Mouse (Mus musculus): ENCODE results near the gene H3f3b.
A peak's percentile ranks its signal among the peaks of the same experiment; 100 is the strongest.

H3f3b gene

GRCm38 (mm10) chr11:116001725-116002124 is 26.0 kb downstream of the H3f3b start:
- DNase-seq (ENCODE audit: low spot score), result no peak

GRCm38 (mm10) chr11:116000607-116001006 is 27.2 kb downstream of the H3f3b start:
- DNase-seq (ENCODE audit: low spot score), result no peak

- peak; percentile 87 for DNase-seq (ENCODE audit: low spot score)
These were observed 28.1 kb downstream of the H3f3b start for GRCm38 (mm10) chr11:115999538-116000143.

GRCm38 (mm10) chr11:115999027-115999426 is 28.7 kb downstream of the H3f3b start:
- DNase-seq (ENCODE audit: low spot score), result no peak

- no peak for DNase-seq (ENCODE audit: low spot score)
These were observed 30.1 kb downstream of the H3f3b start for GRCm38 (mm10) chr11:115997662-115998061.

- no peak for DNase-seq (ENCODE audit: low spot score)
These were observed 30.7 kb downstream of the H3f3b start for GRCm38 (mm10) chr11:115997047-115997446.

GRCm38 (mm10) chr11:115995256-115995655 is 32.5 kb downstream of the H3f3b start:
- no peak for DNase-seq (ENCODE audit: low spot score)

- no peak for DNase-seq (ENCODE audit: low spot score)
These were observed 35.7 kb downstream of the H3f3b start for GRCm38 (mm10) chr11:115992098-115992497.

- DNase-seq (ENCODE audit: low spot score), result no peak
These were observed 38.1 kb downstream of the H3f3b start for GRCm38 (mm10) chr11:115989686-115990085.

GRCm38 (mm10) chr11:115983291-115983690 is 44.5 kb downstream of the H3f3b start:
- DNase-seq (ENCODE audit: low spot score), result no peak

- DNase-seq (ENCODE audit: low spot score), result no peak
These were observed 45.3 kb downstream of the H3f3b start for GRCm38 (mm10) chr11:115982472-115982871.

- DNase-seq (ENCODE audit: low spot score), result no peak
These were observed 52.2 kb downstream of the H3f3b start for GRCm38 (mm10) chr11:115975544-115975943.

- no peak for DNase-seq (ENCODE audit: low spot score)
These were observed 52.7 kb downstream of the H3f3b start for GRCm38 (mm10) chr11:115975083-115975420.

- no peak for DNase-seq (ENCODE audit: low spot score)
These were observed 53.3 kb downstream of the H3f3b start, which contains the start of gene Itgb4 for GRCm38 (mm10) chr11:115974309-115975082. TSS of gene Itgb4 (plus strand) at chr11:115974709.

Measured in testis, postnatal 10 days (tissue).